Mouse (Mus musculus) hindbrain, embryonic 12.5 days (tissue): ENCODE measurements at regions not wholly inside any gene's neighbourhood (a gene's known extent, or its start where the extent isn't known, plus 50 kb on each side); places are given as distances from the start of the nearest gene placed in this dataset.

Experiments
- ATAC-seq: fragments of 200-750 bp; cut with Nextera tagmentation; 2 replicates; pipeline ENCODE4 v1.8.0; 2017; ENCODE audit warnings: moderate TSS enrichment; ENCODE audit not compliant: low FRiP score
- H3K27ac ChIP-seq: fragments of 300-500 bp; sonication (generic); 2 replicates; pipeline ENCODE4 v1.5.1; 2016; ENCODE audit warnings: mild to moderate bottlenecking
- H3K27me3 ChIP-seq: fragments of 300-500 bp; sonication (generic); 2 replicates; pipeline ENCODE4 v1.6.1; 2016; ENCODE audit warnings: mild to moderate bottlenecking
- H3K36me3 ChIP-seq: fragments of 300-500 bp; sonication (generic); 2 replicates; pipeline ENCODE4 v1.6.1; 2016; ENCODE audit warnings: mild to moderate bottlenecking
- H3K4me1 ChIP-seq: fragments of 300-500 bp; sonication (generic); 2 replicates; pipeline ENCODE4 v1.6.1; 2016
- H3K4me2 ChIP-seq: fragments of 300-500 bp; sonication (generic); replicated peaks from 2 replicates; pipeline ENCODE4 v1.6.1; 2016; ENCODE audit warnings: mild to moderate bottlenecking
- H3K4me3 ChIP-seq: fragments of 300-500 bp; sonication (generic); 2 replicates; pipeline ENCODE4 v1.5.1; 2016; ENCODE audit warnings: mild to moderate bottlenecking
- H3K9ac ChIP-seq: fragments of 300-500 bp; sonication (generic); 2 replicates; pipeline ENCODE4 v1.6.1; 2016; ENCODE audit warnings: mild to moderate bottlenecking, moderate library complexity
- H3K9me3 ChIP-seq: fragments of 300-500 bp; sonication (generic); replicated peaks from 2 replicates; pipeline ENCODE4 v1.6.1; 2016; ENCODE audit warnings: mild to moderate bottlenecking
- WGBS: fragments of 180-500 bp; shearing (Covaris S2); methylation state at CpG from one replicate; pipeline ENCODE4 v1.1.7; 2016; 5-methylcytosine and 5-hydroxymethylcytosine counted together

- ATAC-seq, result no peak
- no peaks in the 10 kb centered on the region for H3K36me3 ChIP-seq
- no peak overlapping the region for H3K27ac ChIP-seq
- H3K27me3 ChIP-seq, result no peaks in the 10 kb centered on the region
- no peaks in the 10 kb centered on the region for H3K9me3 ChIP-seq
- H3K4me2 ChIP-seq, result no peak overlapping the region
- H3K4me1 ChIP-seq, result peaks cover 3% of the 10 kb centered on the region; the same call in 1 of the 2 replicates
- no peak overlapping the region for H3K4me3 ChIP-seq
- no peak overlapping the region for H3K9ac ChIP-seq
- 12% methylated on average over 1 of the region's 1 CpGs for WGBS
Measured at GRCm38 (mm10) chr14:25362771-25363170, 96.2 kb upstream of the Zmiz1 start.

- peaks cover 6% of the 10 kb centered on the region; the same call in 1 of the 2 replicates for H3K36me3 ChIP-seq
- H3K9me3 ChIP-seq, result peaks cover 6% of the 10 kb centered on the region; the same call in 1 of the 2 replicates
- no peak for ATAC-seq
- WGBS, result 87% methylated on average over 10 of the region's 10 CpGs
- no peak overlapping the region for H3K4me2 ChIP-seq
- H3K9ac ChIP-seq, result no peak overlapping the region
- H3K27me3 ChIP-seq, result no peaks in the 10 kb centered on the region
- no peak overlapping the region for H3K4me3 ChIP-seq
- H3K4me1 ChIP-seq, result peaks cover 5% of the 10 kb centered on the region
- H3K27ac ChIP-seq, result no peak overlapping the region
Measured at GRCm38 (mm10) chr14:25365226-25365800, 93.7 kb upstream of the Zmiz1 start.

- Histone ChIP-seq H3K4me2 (no peak overlapping the region), H3K4me1 (peaks cover 9% of the 10 kb centered on the region), H3K9ac (no peak overlapping the region), H3K9me3 (peaks cover 6% of the 10 kb centered on the region; the same call in 1 of the 2 replicates), H3K4me3 (no peak overlapping the region), H3K27ac (peak overlapping the region; percentile 46; the same call in 1 of the 2 replicates), H3K36me3 (peaks cover 6% of the 10 kb centered on the region; the same call in 1 of the 2 replicates), H3K27me3 (no peaks in the 10 kb centered on the region)
- 85% methylated on average over 5 of the region's 5 CpGs for WGBS
- ATAC-seq, result no peak
Measured at GRCm38 (mm10) chr14:25366009-25366408, 93.0 kb upstream of the Zmiz1 start.

- WGBS, result 91% methylated on average over 6 of the region's 6 CpGs
- Histone ChIP-seq H3K27ac (peak overlapping the region; percentile 41), H3K4me3 (no peak overlapping the region), H3K4me1 (peaks cover 33% of the 10 kb centered on the region), H3K27me3 (no peaks in the 10 kb centered on the region), H3K36me3 (peaks cover 6% of the 10 kb centered on the region; the same call in 1 of the 2 replicates), H3K9ac (no peak overlapping the region), H3K4me2 (no peak overlapping the region), H3K9me3 (peaks cover 6% of the 10 kb centered on the region; the same call in 1 of the 2 replicates)
- no peak for ATAC-seq
Measured at GRCm38 (mm10) chr14:25370306-25371020, 88.5 kb upstream of the Zmiz1 start.

GRCm38 (mm10) chr14:25371021-25371400 is 88.0 kb upstream of the Zmiz1 start:
- Histone ChIP-seq H3K9ac (0 out of 2 replicates have a peak overlapping the region, but pooled peaks have one; percentile 20), H3K4me2 (no peak overlapping the region), H3K4me3 (no peak overlapping the region), H3K27me3 (no peaks in the 10 kb centered on the region), H3K4me1 (peaks cover 33% of the 10 kb centered on the region), H3K9me3 (peaks cover 6% of the 10 kb centered on the region; the same call in 1 of the 2 replicates), H3K27ac (peak overlapping the region; percentile 66), H3K36me3 (peaks cover 6% of the 10 kb centered on the region; the same call in 1 of the 2 replicates)
- 78% methylated on average over 5 of the region's 5 CpGs for WGBS
- no peak for ATAC-seq

- Histone ChIP-seq H3K27ac (peak overlapping the region; percentile 66), H3K4me2 (no peak overlapping the region), H3K36me3 (peaks cover 6% of the 10 kb centered on the region; the same call in 1 of the 2 replicates), H3K4me3 (no peak overlapping the region), H3K9ac (no peak overlapping the region), H3K4me1 (peaks cover 35% of the 10 kb centered on the region), H3K27me3 (no peaks in the 10 kb centered on the region), H3K9me3 (peaks cover 6% of the 10 kb centered on the region; the same call in 1 of the 2 replicates)
- peak; percentile 76 for ATAC-seq
- WGBS, result 37% methylated on average over 4 of the region's 4 CpGs
Measured at GRCm38 (mm10) chr14:25371661-25372060, 87.3 kb upstream of the Zmiz1 start.

- Histone ChIP-seq H3K4me1 (peaks cover 44% of the 10 kb centered on the region), H3K4me2 (no peak overlapping the region), H3K36me3 (peaks cover 6% of the 10 kb centered on the region; the same call in 1 of the 2 replicates), H3K9ac (no peak overlapping the region), H3K27ac (no peak overlapping the region), H3K9me3 (peaks cover 6% of the 10 kb centered on the region; the same call in 1 of the 2 replicates), H3K27me3 (no peaks in the 10 kb centered on the region), H3K4me3 (no peak overlapping the region)
- WGBS, result 50% methylated on average over 4 of the region's 4 CpGs
- no peak for ATAC-seq
Measured at GRCm38 (mm10) chr14:25372581-25372980, 86.4 kb upstream of the Zmiz1 start.

- H3K4me1 ChIP-seq, result peaks cover 46% of the 10 kb centered on the region
- H3K36me3 ChIP-seq, result peaks cover 6% of the 10 kb centered on the region; the same call in 1 of the 2 replicates
- no peak for ATAC-seq
- no peak overlapping the region for H3K4me3 ChIP-seq
- H3K9ac ChIP-seq, result no peak overlapping the region
- H3K27ac ChIP-seq, result no peak overlapping the region
- WGBS, result 86% methylated on average over 4 of the region's 4 CpGs
- H3K9me3 ChIP-seq, result peaks cover 6% of the 10 kb centered on the region; the same call in 1 of the 2 replicates
- no peaks in the 10 kb centered on the region for H3K27me3 ChIP-seq
- no peak overlapping the region for H3K4me2 ChIP-seq
Measured at GRCm38 (mm10) chr14:25373167-25373566, 85.8 kb upstream of the Zmiz1 start.

GRCm38 (mm10) chr14:25375001-25375400 is 84.0 kb upstream of the Zmiz1 start:
- H3K27ac ChIP-seq, result 0 out of 2 replicates have a peak overlapping the region, but pooled peaks have one; percentile 18
- WGBS, result 70% methylated on average over 7 of the region's 7 CpGs

GRCm38 (mm10) chr14:25377091-25377490 is 81.9 kb upstream of the Zmiz1 start:
- H3K4me2 ChIP-seq, result peak overlapping the region; percentile 61
- H3K4me1 ChIP-seq, result peaks cover 49% of the 10 kb centered on the region
- H3K4me3 ChIP-seq, result no peak overlapping the region
- peak overlapping the region; percentile 100 for H3K27ac ChIP-seq
- ATAC-seq, result no peak
- peak overlapping the region; percentile 77 for H3K9ac ChIP-seq
- no peaks in the 10 kb centered on the region for H3K27me3 ChIP-seq
- H3K36me3 ChIP-seq, result no peaks in the 10 kb centered on the region
- WGBS, result 39% methylated on average over 2 of the region's 2 CpGs
- H3K9me3 ChIP-seq, result no peaks in the 10 kb centered on the region

More at GRCm38 (mm10) chr14:25375001-25375400, 84.0 kb upstream of the Zmiz1 start:
- Histone ChIP-seq H3K27me3 (no peaks in the 10 kb centered on the region), H3K4me3 (no peak overlapping the region), H3K4me1 (peaks cover 63% of the 10 kb centered on the region), H3K9me3 (no peaks in the 10 kb centered on the region), H3K9ac (no peak overlapping the region), H3K4me2 (no peak overlapping the region), H3K36me3 (no peaks in the 10 kb centered on the region)
- no peak for ATAC-seq

GRCm38 (mm10) chr14:25377554-25377899 is 81.5 kb upstream of the Zmiz1 start:
- peak overlapping the region; percentile 77 for H3K9ac ChIP-seq
- H3K27ac ChIP-seq, result peak overlapping the region; percentile 100
- peaks cover 45% of the 10 kb centered on the region for H3K4me1 ChIP-seq
- peak; percentile 92 for ATAC-seq
- H3K4me2 ChIP-seq, result peak overlapping the region; percentile 61
- H3K36me3 ChIP-seq, result no peaks in the 10 kb centered on the region
- H3K4me3 ChIP-seq, result peak overlapping the region; percentile 36
- no peaks in the 10 kb centered on the region for H3K27me3 ChIP-seq
- 3% methylated on average over 8 of the region's 8 CpGs for WGBS
- H3K9me3 ChIP-seq, result no peaks in the 10 kb centered on the region

- Histone ChIP-seq H3K36me3 (no peaks in the 10 kb centered on the region), H3K9ac (peak overlapping the region; percentile 77), H3K4me3 (peak overlapping the region; percentile 36), H3K27ac (peak overlapping the region; percentile 100), H3K9me3 (no peaks in the 10 kb centered on the region), H3K27me3 (no peaks in the 10 kb centered on the region), H3K4me2 (peak overlapping the region; percentile 61), H3K4me1 (peaks cover 40% of the 10 kb centered on the region)
- WGBS, result under 1% methylated on average over 48 of the region's 54 CpGs
- peak; percentile 95 for ATAC-seq
Measured at GRCm38 (mm10) chr14:25377900-25378716, 80.9 kb upstream of the Zmiz1 start.
